In the genomic region with DNA sequence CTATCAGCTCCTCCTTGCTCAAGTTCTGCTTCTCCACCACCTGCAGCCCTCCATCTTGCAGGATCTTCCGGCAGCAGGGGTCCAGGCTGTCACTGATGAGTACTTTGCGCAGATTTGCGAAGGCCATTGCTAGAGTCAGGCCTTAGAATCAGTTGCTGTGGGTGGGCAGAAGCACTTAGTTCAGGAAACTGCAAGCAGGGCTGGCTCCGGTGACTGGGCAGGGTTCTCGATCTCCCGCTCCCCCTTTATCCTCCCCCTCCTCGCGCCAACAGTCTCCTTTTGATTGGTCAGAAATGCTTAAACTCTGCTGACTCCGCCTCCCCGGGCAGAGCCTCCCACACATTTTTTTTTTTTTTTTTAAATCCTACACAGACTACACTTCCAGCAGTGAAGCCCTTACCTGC, we compare ENCODE assay signal across 8 mouse cellular contexts. TPM values are rescaled to one million over a fixed set of nuclear protein-coding genes. Genes with fewer than 3 reads are reported as not detected.
DNase-seq lines count a peak whose midpoint lies in the region; ATAC-seq and TF ChIP-seq lines count a peak whose summit lies in the region.
"Not testable (repeated sequence)": the region's sequence is repeated elsewhere in the genome, so short reads cannot be mapped to it uniquely, and the experiment has no call there.

A gene (minus strand): TSS at position 285 of the 404 bp plus-strand sequence.

- H3K9me3 ChIP-seq in hindbrain, embryonic 11.5 days (ENCODE audit: control insufficient read depth, low read length); lung, embryonic 15.5 days: not testable (repeated sequence)

- H3K36me3 ChIP-seq in hindbrain, embryonic 11.5 days (ENCODE audit: control insufficient read depth, insufficient read depth, low read length); lung, embryonic 15.5 days: not testable (repeated sequence)

- peak within 1 kb of the TSS; percentile 42; the same call in 1 of the 2 replicates for H3K27ac ChIP-seq in hindbrain, embryonic 11.5 days (ENCODE audit: low read depth, low read length)
- H3K27ac ChIP-seq in lung, embryonic 15.5 days: peak within 1 kb of the TSS; percentile 74
- not testable (repeated sequence) for H3K27ac ChIP-seq in olfactory bulb, adult 2 months (ENCODE audit: insufficient read depth, low read depth, low read length)

- not testable (repeated sequence) for H3K27me3 ChIP-seq in hindbrain, embryonic 11.5 days (ENCODE audit: control insufficient read depth, insufficient read depth, low read length); lung, embryonic 15.5 days

- H3K9ac ChIP-seq in hindbrain, embryonic 11.5 days (ENCODE audit: low read depth, low read length): peak within 1 kb of the TSS; percentile 79
- peak within 1 kb of the TSS; percentile 37 for H3K9ac ChIP-seq in lung, embryonic 15.5 days

- not testable (repeated sequence) for TF ChIP-seq CTCF in olfactory bulb, adult 2 months (IDR thresholded peaks at IDR 0.05; ENCODE audit: insufficient read depth, low read depth, low read length)

- peak; percentile 78 for ATAC-seq in hindbrain, embryonic 11.5 days (ENCODE audit: low FRiP score)
- ATAC-seq in lung, embryonic 15.5 days (ENCODE audit: borderline replicate concordance, extremely low read depth, low FRiP score, low TSS enrichment): peak; percentile 85; the same call in 1 of the 2 replicates

- under 1% methylated on average over 9 of the region's 10 CpGs for WGBS in hindbrain, embryonic 11.5 days
- WGBS in lung, embryonic 15.5 days: 1% methylated on average over 10 of the region's 10 CpGs
- 3% methylated on average over 10 of the region's 10 CpGs for WGBS in olfactory bulb, adult 2 months

- peak within 1 kb of the TSS; percentile 76 for H3K4me3 ChIP-seq in hindbrain, embryonic 11.5 days (ENCODE audit: low read depth, low read length)
- peak within 1 kb of the TSS; percentile 48 for H3K4me3 ChIP-seq in lung, embryonic 15.5 days
- peak within 1 kb of the TSS; percentile 30 for H3K4me3 ChIP-seq in olfactory bulb, adult 2 months (ENCODE audit: insufficient read depth, low read depth, low read length)

- not testable (repeated sequence) for H3K4me1 ChIP-seq in hindbrain, embryonic 11.5 days (replicated peaks; ENCODE audit: control insufficient read depth, insufficient read depth, low read length)
- H3K4me1 ChIP-seq in lung, embryonic 15.5 days: peaks cover 24% of the 10 kb centered on the region
- peaks cover 15% of the 10 kb centered on the region for H3K4me1 ChIP-seq in olfactory bulb, adult 2 months (ENCODE audit: control insufficient read depth, insufficient read depth, low read length)

- peak within 1 kb of the TSS; percentile 98 for H3K4me2 ChIP-seq in hindbrain, embryonic 11.5 days (replicated peaks; ENCODE audit: low read depth, low read length)
- peak within 1 kb of the TSS; percentile 78 for H3K4me2 ChIP-seq in lung, embryonic 15.5 days

- not testable (repeated sequence) for TF ChIP-seq POLR2A in olfactory bulb, adult 2 months (IDR thresholded peaks at IDR 0.05; ENCODE audit: insufficient read depth, low read depth, low read length)

- DNase-seq in Muller cell, postnatal 12 days (ENCODE audit: inconsistent ontology term): peak; percentile 86
- peak; percentile 31 for DNase-seq in cerebellum, adult 9-11 months
- DNase-seq in frontal cortex, postnatal 10 days (ENCODE audit: low spot score in 2 of 2): peak; percentile 38 to 57
- DNase-seq in hindbrain, embryonic 11.5 days (ENCODE audit: low spot score): peak; percentile 83
- DNase-seq in layer of hippocampus, adult 8-10 months (ENCODE audit: low spot score in 2 of 2): peak; percentile 44 to 52
- DNase-seq in thymus, postnatal 10 days (ENCODE audit: low spot score in 2 of 2): peak; percentile 76 to 78

RNA-seq across cellular contexts. Expression of the gene that starts here (rescaled TPM):
- 311 and 319 TPM in 2 replicates for polyA plus RNA-seq in hindbrain, embryonic 11.5 days (2014; fragmentation: Nextera tagmentation; extraction: Ambion mirVana)
- 10 to 100 TPM; 61.3 to 72.1 (median 67.5) TPM for total RNA-seq in layer of hippocampus, adult 8-10 months (2022)
- polyA plus RNA-seq in lung, embryonic 15.5 days (2015; fragmentation: Nextera tagmentation; extraction: Ambion mirVana): 202 and 209 TPM in 2 replicates
- polyA plus RNA-seq in olfactory bulb, adult 2 months (2012; ENCODE audit: insufficient read depth, insufficient read length, low replicate concordance, missing spikeins): not detected in 2 replicates

Comparison
In these comparisons a context has a peak if more than half of its experiments do, and no peak if none do; other contexts are left out.
1. RNA of the gene that starts here (polyA plus RNA-seq): 311 to 319 TPM in hindbrain, embryonic 11.5 days and 202 to 209 TPM in lung, embryonic 15.5 days; not detected in olfactory bulb, adult 2 months; every median in the first group is over 100 times any median in the second.
2. DNase-seq: peak in every context shown above with its lines; median percentile 86 in Muller cell, postnatal 12 days; 83 in hindbrain, embryonic 11.5 days; 77 in thymus, postnatal 10 days; 48 in layer of hippocampus, adult 8-10 months; 48 in frontal cortex, postnatal 10 days; 31 in cerebellum, adult 9-11 months.
3. Peak in every context shown above with its lines, with median percentiles within 50 percentile points of each other: H3K4me3 ChIP-seq.